Mouse (Mus musculus): ENCODE measurements around the gene Rdh16f2. TPM values are rescaled to one million over a fixed set of nuclear protein-coding genes. Genes with fewer than 3 reads are reported as not detected.

Gene Rdh16f2
- total RNA-seq, 2 experiments from 2014 or later: not detected

Other genes with a start within 250 kb of the Rdh16f2 start
- gene Lrp1, start 245.3 kb upstream of the Rdh16f2 start, total RNA-seq (2021): 100 to 1,000 TPM; 285 to 305 TPM
- 1 to 10 TPM; 8.6 to 10.0 TPM for gene Stat6, start 223.5 kb upstream of the Rdh16f2 start, total RNA-seq (2021)
- gene Nemp1, start 199.6 kb upstream of the Rdh16f2 start, total RNA-seq (2021): 1 to 10 TPM; 3.9 to 4.6 TPM
- gene Nab2, start 197.9 kb upstream of the Rdh16f2 start, total RNA-seq (2021): 10 to 100 TPM; 35.2 to 40.7 TPM
- gene Myo1a, start 161.3 kb upstream of the Rdh16f2 start, total RNA-seq (2021): under 1 TPM; 0.21 to 0.51 TPM
- gene Tac2, start 142.0 kb upstream of the Rdh16f2 start, total RNA-seq (2021): 10 to 100 TPM; 15.3 to 21.0 TPM
- 1 to 10 TPM; 8.5 to 8.8 TPM for gene Zbtb39, start 126.9 kb upstream of the Rdh16f2 start, total RNA-seq (2021)
- gene Gpr182, start 114.7 kb upstream of the Rdh16f2 start, total RNA-seq (2021): 1 to 10 TPM; 1.3 to 1.5 TPM
- gene Rdh1, start 106.8 kb upstream of the Rdh16f2 start, total RNA-seq (2021): under 1 TPM; 0.18 to 0.21 TPM
- gene Rdh16f1, start 106.7 kb upstream of the Rdh16f2 start, total RNA-seq (2021): not detected
- gene Rdh9, start 90.1 kb upstream of the Rdh16f2 start, total RNA-seq (2021): under 1 TPM; 0.87 to 0.94 TPM
- gene Rdh16, start 65.3 kb upstream of the Rdh16f2 start, total RNA-seq (2021): not detected
- gene Rdh19, start 16.5 kb upstream of the Rdh16f2 start, total RNA-seq (2021): not detected
- not detected for gene Rdh7, start 22.3 kb downstream of the Rdh16f2 start, total RNA-seq (2021)
- not detected for gene Sdr9c7, start 32.0 kb downstream of the Rdh16f2 start, total RNA-seq (2021)
- not detected for gene Hsd17b6, start 141.1 kb downstream of the Rdh16f2 start, total RNA-seq (2021)
- gene Prim1, start 148.7 kb downstream of the Rdh16f2 start, total RNA-seq (2021): 1 to 10 TPM; 6.4 to 7.2 TPM
- gene Naca, start 169.1 kb downstream of the Rdh16f2 start, total RNA-seq (2021): 100 to 1,000 TPM; 306 to 320 TPM
- 100 to 1,000 TPM; 131 to 134 TPM for gene Ptges3, start 192.5 kb downstream of the Rdh16f2 start, total RNA-seq (2021)
- 1,000 to 10,000 TPM; 1,697 to 1,804 TPM for gene Atp5b, start 216.8 kb downstream of the Rdh16f2 start, total RNA-seq (2021)
- 10 to 100 TPM; 30.6 to 32.4 TPM for gene Baz2a, start 225.1 kb downstream of the Rdh16f2 start, total RNA-seq (2021)

Measured in left cerebral cortex, postnatal 14 days (tissue).